Mouse (Mus musculus) lung, embryonic 14.5 days (tissue): ENCODE results near the gene Thsd4. TPM values are rescaled to one million over a fixed set of nuclear protein-coding genes. Genes with fewer than 3 reads are reported as not detected.

Experiments
- ATAC-seq: fragments of 200-750 bp; cut with Nextera tagmentation; 2 replicates; pipeline ENCODE4 v1.8.0; 2017; ENCODE audit warnings: mild to moderate bottlenecking, moderate TSS enrichment, moderate library complexity; ENCODE audit not compliant: insufficient read depth
- DNase-seq: peaks from one replicate; pipeline ENCODE4 v3.0.0-alpha.2; 2015
- H3K27ac ChIP-seq: fragments of 300-500 bp; sonication (generic); 2 replicates; pipeline ENCODE4 v1.5.1; 2014; ENCODE audit warnings: low read depth, mild to moderate bottlenecking, moderate library complexity
- H3K27me3 ChIP-seq: fragments of 300-500 bp; sonication (generic); 2 replicates; pipeline ENCODE4 v1.6.1; 2014; ENCODE audit warnings: low read length, control low read depth; ENCODE audit not compliant: insufficient read depth
- H3K36me3 ChIP-seq: fragments of 300-500 bp; sonication (generic); 2 replicates; pipeline ENCODE4 v1.6.1; 2014; ENCODE audit warnings: control low read depth; ENCODE audit not compliant: insufficient read depth
- H3K4me1 ChIP-seq: fragments of 300-500 bp; sonication (generic); 2 replicates; pipeline ENCODE4 v1.6.1; 2014; ENCODE audit warnings: antibody characterized with exemption, control low read depth; ENCODE audit not compliant: insufficient read depth
- H3K4me2 ChIP-seq: fragments of 300-500 bp; sonication (generic); 2 replicates; pipeline ENCODE4 v1.6.1; 2014; ENCODE audit warnings: mild to moderate bottlenecking
- H3K4me3 ChIP-seq: fragments of 300-500 bp; sonication (generic); 2 replicates; pipeline ENCODE4 v1.5.1; 2014; ENCODE audit warnings: low read depth, low read length
- H3K9ac ChIP-seq: fragments of 300-500 bp; sonication (generic); 2 replicates; pipeline ENCODE4 v1.6.1; 2014
- H3K9me3 ChIP-seq: fragments of 300-500 bp; sonication (generic); 2 replicates; pipeline ENCODE4 v1.6.1; 2016; ENCODE audit warnings: low read depth, low read length, control low read depth
- CTCF ChIP-seq: IDR thresholded peaks from 2 replicates; pipeline ENCODE4 v1.5.1; 2016; ENCODE audit warnings: antibody characterized with exemption, low read depth
- WGBS: fragments of 180-500 bp; shearing (Covaris S2); extraction: QIAGEN DNeasy Blood & Tissue Kit; methylation state at CpG from one replicate; pipeline ENCODE4 v1.1.7; 2014; 5-methylcytosine and 5-hydroxymethylcytosine counted together
- polyA plus RNA-seq: library from polyadenylated mRNA; unstranded; fragments of >200 nt; fragmentation: Nextera tagmentation; extraction: Ambion mirVana; gene quantifications from 2 replicates; pipeline ENCODE4 v1.2.1, GENCODE M21; 2014

The Thsd4 gene
- polyA plus RNA-seq, 1 experiment from 2014 or later, result 18.5 TPM

DNA sequence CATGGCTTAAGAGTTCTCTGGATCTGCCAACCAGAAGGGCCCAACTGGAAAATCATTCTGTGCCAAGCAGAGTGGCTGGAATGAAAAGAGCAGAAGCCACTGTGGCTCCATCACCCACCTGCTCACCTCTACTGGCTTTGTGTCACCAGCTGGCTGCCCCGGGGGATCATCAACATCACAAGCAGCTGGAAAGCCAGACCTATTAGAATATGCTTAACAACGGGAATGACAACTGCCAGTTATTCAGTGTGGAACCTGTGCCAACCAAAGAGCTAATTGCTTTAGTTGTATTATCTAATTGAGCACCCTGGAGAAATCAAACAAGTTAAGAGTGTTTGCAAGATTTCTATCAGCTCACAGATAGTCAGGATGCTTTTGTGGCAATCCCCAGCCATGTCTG is 87.8 kb downstream of the Thsd4 start:
- Histone ChIP-seq H3K4me1 (no peaks in the 10 kb centered on the region), H3K4me3 (no peak overlapping the region), H3K9ac (no peak overlapping the region), H3K36me3 (no peaks in the 10 kb centered on the region), H3K9me3 (no peaks in the 10 kb centered on the region), H3K27ac (no peak overlapping the region), H3K27me3 (no peaks in the 10 kb centered on the region), H3K4me2 (no peak overlapping the region)
- DNase-seq, result no peak
- WGBS, result 49% methylated on average over 2 of the region's 2 CpGs
- TF ChIP-seq CTCF, result no peak
- no peak for ATAC-seq

DNA sequence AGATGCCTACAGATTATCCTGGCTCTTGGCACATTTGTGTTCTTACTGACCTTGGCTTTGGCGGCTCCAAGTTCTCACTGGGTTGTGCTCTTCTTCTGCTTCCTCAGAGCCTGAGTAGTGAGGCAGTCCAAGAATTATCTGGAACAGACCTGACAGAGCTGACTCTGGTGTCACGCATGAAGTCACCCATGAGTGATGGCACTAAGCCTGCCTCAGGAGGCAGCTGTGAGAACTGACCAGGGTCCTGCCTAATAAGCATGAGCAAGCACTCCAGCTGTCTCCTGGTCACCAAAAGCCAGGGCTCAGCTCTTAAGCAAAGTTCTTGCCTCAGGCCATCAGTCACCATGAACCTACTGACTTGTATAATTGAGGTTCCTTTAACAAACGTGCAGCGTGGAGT is 89.9 kb downstream of the Thsd4 start:
- H3K9me3 ChIP-seq, result no peaks in the 10 kb centered on the region
- H3K4me1 ChIP-seq, result no peaks in the 10 kb centered on the region
- no peak overlapping the region for H3K4me3 ChIP-seq
- 88% methylated on average over 4 of the region's 4 CpGs for WGBS
- H3K4me2 ChIP-seq, result no peak overlapping the region
- TF ChIP-seq CTCF, result no peak
- no peaks in the 10 kb centered on the region for H3K36me3 ChIP-seq
- H3K9ac ChIP-seq, result no peak overlapping the region
- no peak overlapping the region for H3K27ac ChIP-seq
- H3K27me3 ChIP-seq, result no peaks in the 10 kb centered on the region
- DNase-seq (no peak), ATAC-seq (no peak)

DNA sequence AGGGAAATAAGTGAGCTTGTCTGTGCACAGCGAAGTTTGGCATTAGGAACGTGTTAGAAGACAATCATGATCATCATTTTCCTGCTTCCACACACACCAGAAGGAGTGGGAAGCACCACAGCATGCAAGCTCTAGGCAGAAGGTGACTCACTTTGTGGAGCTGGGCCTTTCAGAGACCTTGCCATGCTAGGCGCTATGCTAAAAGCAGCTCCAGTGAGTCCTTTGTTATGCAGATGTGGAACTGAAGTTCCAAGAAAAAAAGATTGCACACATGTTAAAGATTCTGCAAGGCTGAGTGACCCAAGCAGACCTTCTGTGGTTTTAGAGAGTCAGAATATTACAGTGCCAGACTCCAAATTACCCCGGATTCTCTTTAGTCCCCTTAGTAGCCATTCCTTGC is 91.8 kb downstream of the Thsd4 start:
- no peak overlapping the region for H3K27ac ChIP-seq
- H3K9ac ChIP-seq, result no peak overlapping the region
- no peak overlapping the region for H3K4me3 ChIP-seq
- DNase-seq (no peak), ATAC-seq (no peak)
- TF ChIP-seq CTCF, result no peak
- H3K27me3 ChIP-seq, result no peaks in the 10 kb centered on the region
- H3K9me3 ChIP-seq, result no peaks in the 10 kb centered on the region
- H3K36me3 ChIP-seq, result no peaks in the 10 kb centered on the region
- H3K4me2 ChIP-seq, result no peak overlapping the region
- H3K4me1 ChIP-seq, result no peaks in the 10 kb centered on the region
- 89% methylated on average over 4 of the region's 4 CpGs for WGBS

DNA sequence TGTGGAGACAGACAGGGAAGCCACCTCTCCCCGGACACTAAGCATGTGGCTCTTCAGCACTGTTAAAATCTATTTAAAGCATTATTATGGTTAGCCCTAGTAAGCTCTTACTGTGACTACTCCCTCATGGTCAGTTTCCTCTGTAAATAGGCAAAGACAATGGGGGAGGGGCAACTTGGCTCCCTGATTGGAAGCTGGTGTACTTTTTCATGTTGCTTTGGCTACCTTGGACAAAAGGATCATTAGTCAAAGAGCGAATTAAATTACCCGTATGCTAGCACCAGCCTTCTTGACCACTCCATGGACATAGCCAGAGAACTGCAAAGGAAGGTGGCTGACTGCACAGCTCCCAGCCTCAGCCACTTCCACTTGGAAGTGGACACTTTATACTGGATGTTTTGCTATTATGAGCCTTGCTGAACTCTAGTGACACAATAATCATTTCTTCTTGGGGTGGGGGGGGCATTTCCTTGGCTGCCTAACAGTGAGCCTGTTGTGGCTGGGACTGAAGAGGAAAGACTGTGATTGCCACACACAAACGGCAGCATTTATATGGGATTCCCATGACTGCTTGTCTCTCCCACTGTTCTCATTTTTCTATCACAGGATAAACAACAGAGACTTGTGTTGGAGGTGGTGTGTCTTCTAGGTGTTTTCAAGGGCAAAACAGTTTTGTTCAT is 107.6 kb downstream of the Thsd4 start:
- no peaks in the 10 kb centered on the region for H3K27me3 ChIP-seq
- WGBS, result 42% methylated on average over 4 of the region's 4 CpGs
- H3K9ac ChIP-seq, result no peak overlapping the region
- no peak overlapping the region for H3K4me2 ChIP-seq
- no peak overlapping the region for H3K27ac ChIP-seq
- ATAC-seq (no peak), DNase-seq (peak; percentile 46)
- 0 out of 2 replicates have a peak, but pooled peaks cover 5% of the 10 kb centered on the region for H3K4me1 ChIP-seq
- no peaks in the 10 kb centered on the region for H3K36me3 ChIP-seq
- no peaks in the 10 kb centered on the region for H3K9me3 ChIP-seq
- TF ChIP-seq CTCF, result no peak
- H3K4me3 ChIP-seq, result no peak overlapping the region

DNA sequence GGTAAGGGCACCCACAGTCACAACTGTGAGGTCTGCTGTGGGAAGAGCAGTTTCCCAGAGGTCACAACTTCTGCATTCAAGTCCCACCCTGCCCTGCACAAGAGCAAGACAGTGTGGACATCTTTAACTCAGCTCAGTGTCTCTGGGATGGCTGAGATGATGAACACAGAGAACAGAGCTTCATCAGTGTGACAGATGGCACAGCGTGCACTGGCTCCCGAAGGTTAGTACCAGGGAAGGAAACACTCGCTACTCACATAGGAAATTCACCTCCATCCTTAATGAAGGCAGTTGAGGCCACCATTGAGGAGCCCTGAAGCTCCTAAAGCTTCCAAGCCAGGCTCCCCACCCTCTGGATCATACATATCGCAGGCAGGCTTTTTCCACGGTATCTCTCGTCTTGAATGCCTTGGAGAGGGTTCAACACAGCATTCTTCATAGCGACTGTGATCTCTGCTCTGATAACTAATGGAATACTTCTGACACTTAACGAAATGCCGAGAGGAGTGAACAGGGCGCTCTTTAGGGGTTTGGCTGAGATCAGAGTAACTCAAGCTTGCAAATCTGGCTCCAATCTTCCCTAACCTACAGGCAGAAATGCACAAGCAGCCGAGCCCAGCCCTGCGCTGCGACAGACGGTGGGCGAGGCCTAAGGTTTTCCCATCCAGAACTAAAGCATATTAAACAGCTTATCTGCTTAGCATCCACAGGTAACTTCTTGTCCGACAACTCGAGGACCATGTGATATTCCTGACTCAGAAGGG is 110.8 kb downstream of the Thsd4 start:
- Histone ChIP-seq H3K4me2 (no peak overlapping the region), H3K4me3 (no peak overlapping the region), H3K27me3 (no peaks in the 10 kb centered on the region), H3K9me3 (no peaks in the 10 kb centered on the region), H3K4me1 (peaks cover 10% of the 10 kb centered on the region; the same call in 1 of the 2 replicates), H3K36me3 (no peaks in the 10 kb centered on the region), H3K9ac (no peak overlapping the region), H3K27ac (no peak overlapping the region)
- peak; percentile 42 for DNase-seq
- WGBS, result 48% methylated on average over 17 of the region's 17 CpGs
- no peak for ATAC-seq
- no peak for TF ChIP-seq CTCF

DNA sequence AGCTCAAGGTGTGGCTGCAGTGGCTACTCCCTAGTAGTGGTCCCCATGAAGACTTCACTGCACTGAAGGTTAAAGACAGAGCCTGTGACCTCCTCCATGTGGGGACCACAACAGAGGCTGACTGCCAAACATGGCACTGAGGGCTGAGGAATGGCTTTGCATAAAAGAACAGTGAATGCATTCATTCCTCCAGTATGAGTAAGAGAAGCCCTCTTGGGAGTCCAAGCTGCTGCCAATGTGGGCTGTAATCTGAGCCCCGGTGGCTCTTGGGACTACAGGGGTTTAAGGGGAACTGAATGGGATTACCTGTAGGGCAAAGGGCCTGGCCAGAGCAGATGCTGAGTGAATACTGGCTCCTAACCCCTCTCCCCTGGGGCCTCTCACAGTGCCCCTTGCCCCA is 114.5 kb downstream of the Thsd4 start:
- H3K4me3 ChIP-seq, result no peak overlapping the region
- H3K9me3 ChIP-seq, result no peaks in the 10 kb centered on the region
- ATAC-seq (no peak), DNase-seq (peak; percentile 10)
- no peak overlapping the region for H3K9ac ChIP-seq
- no peaks in the 10 kb centered on the region for H3K27me3 ChIP-seq
- 22% methylated on average over 1 of the region's 1 CpGs for WGBS
- H3K27ac ChIP-seq, result no peak overlapping the region
- no peak overlapping the region for H3K4me2 ChIP-seq
- H3K36me3 ChIP-seq, result no peaks in the 10 kb centered on the region
- H3K4me1 ChIP-seq, result peaks cover 14% of the 10 kb centered on the region
- TF ChIP-seq CTCF, result no peak

DNA sequence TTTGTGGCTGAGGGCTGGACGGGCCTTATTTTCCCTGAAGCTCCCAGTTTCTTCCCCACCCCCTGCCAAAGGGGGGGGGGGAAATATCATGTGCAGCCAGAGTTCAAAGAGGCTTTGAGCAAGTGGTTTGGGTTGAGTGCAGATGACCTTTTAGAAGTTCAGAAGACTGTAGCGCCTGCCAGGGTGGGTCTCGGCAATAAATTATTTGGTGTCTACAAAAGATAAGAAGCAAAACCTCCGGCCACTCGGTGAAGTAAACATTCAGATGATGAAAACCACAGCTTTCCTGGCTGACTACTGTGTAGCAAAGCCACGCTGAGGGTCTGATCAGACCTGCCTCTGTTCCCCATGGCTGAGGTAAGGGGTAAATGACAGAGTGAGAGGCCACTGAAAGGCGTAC is 116.1 kb downstream of the Thsd4 start:
- 16% methylated on average over 7 of the region's 7 CpGs for WGBS
- Histone ChIP-seq H3K27me3 (no peaks in the 10 kb centered on the region), H3K4me1 (peaks cover 22% of the 10 kb centered on the region), H3K9me3 (no peaks in the 10 kb centered on the region), H3K4me3 (no peak overlapping the region), H3K36me3 (no peaks in the 10 kb centered on the region), H3K9ac (no peak overlapping the region), H3K4me2 (no peak overlapping the region), H3K27ac (no peak overlapping the region)
- peak; percentile 47 for DNase-seq
- TF ChIP-seq CTCF, result no peak
- ATAC-seq, result no peak
